Mouse (Mus musculus): ENCODE results near the gene Wiz.

DNA sequence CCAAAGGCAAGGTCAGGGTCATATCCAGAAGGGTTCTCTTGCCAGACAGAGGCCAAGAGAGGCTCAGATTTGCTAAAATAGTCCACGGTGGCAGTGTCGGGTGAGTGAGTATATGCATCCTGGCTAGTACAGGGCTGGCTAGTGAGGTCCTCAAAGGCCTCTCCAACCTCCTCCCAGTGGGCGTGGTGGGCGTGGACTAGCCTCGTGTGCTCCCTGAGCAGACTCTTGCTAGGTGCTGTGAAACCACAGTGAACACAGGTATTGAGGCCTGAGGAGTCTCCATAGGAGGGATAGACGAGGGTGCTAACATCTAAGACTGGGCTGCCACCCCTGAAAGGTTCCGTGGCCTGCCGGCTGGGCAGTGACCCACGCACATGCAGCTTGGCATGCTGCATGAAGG is 12.1 kb downstream of the Wiz start:
- no peak for TF ChIP-seq POLR2A (IDR thresholded peaks at IDR 0.05; ENCODE audit: low read depth, low read length)
- no peak for TF ChIP-seq MAFK (IDR thresholded peaks at IDR 0.05; ENCODE audit: insufficient replicate concordance, low read length)
- no peak for TF ChIP-seq JUN (IDR thresholded peaks at IDR 0.05; ENCODE audit: insufficient read depth, low read depth, low read length)
- TF ChIP-seq ETS1 (conservative IDR thresholded peaks at IDR 0.05; ENCODE audit: low read depth, low read length) = no peak
- TF ChIP-seq ZMIZ1 (IDR thresholded peaks at IDR 0.05; ENCODE audit: low read depth, low read length) = no peak
- TF ChIP-seq TCF12 (IDR thresholded peaks at IDR 0.05; ENCODE audit: low read depth, low read length) = no peak
- TF ChIP-seq USF1 (IDR thresholded peaks at IDR 0.05; ENCODE audit: low read depth, low read length) = no peak
- TF ChIP-seq CTCF (conservative IDR thresholded peaks at IDR 0.05 in 1 of 2, IDR thresholded peaks at IDR 0.05 in 1 of 2; ENCODE audit: low read depth in 2 of 2, low read length in 2 of 2) = no peak
- no peak for TF ChIP-seq USF2 (conservative IDR thresholded peaks at IDR 0.05; ENCODE audit: low read depth, low read length)
- no peak for TF ChIP-seq SIN3A (IDR thresholded peaks at IDR 0.05; ENCODE audit: low read length)

Data from CH12.LX (cell line).